Mouse (Mus musculus) colon, adult 2 months (tissue): ENCODE measurements around the gene Stoml1. TPM values are rescaled to one million over a fixed set of nuclear protein-coding genes. Genes with fewer than 3 reads are reported as not detected.

Source experiments
- polyA plus RNA-seq: library from polyadenylated mRNA; depleted of rRNA; stranded (reverse); fragments of >200 nt; gene quantifications from 2 replicates; pipeline ENCODE4 v1.2.3, GENCODE M21; 2012; rRNA removed

Stoml1 gene
- 28.9 and 34.8 TPM in 2 replicates for polyA plus RNA-seq

DNA sequence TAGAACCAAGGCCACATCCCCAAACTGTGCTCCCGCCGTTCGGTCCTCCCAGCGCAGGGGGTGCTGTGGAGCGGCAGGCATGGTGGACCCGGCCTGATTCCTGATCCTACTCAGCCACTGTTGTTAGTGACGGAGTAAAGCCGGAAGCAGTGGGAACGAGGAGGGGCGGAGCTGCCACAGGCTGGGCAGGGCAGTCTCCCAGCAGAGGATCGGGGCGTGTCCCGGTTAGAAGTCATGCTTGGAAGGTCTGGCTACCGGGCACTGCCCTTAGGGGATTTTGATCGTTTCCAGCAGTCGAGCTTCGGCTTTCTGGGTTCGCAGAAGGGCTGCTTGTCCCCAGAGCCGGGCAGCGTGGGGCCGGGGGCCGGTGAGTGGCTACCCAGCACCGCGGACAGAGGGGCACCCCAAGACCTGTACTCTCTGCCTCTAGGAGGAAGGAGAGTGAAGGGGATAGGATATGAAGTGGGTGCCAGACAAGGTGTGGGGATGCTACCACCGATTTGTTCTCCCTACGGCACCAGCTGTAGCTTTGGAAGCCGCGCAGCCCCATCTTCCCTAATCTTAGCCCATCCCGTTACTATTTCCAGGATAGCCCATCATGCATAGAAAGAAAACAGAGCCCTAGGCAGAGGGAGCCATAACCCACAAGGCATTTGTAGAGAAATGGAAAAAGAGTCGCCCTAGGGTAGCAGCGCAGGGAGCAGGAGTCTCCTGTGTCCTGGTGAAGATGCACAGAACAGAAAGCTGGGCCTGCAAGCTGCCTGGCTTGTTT is at the start of gene Stoml1:
Stoml1 (plus strand) TSS at position 132 of the 772 bp plus-strand sequence.

DNA sequence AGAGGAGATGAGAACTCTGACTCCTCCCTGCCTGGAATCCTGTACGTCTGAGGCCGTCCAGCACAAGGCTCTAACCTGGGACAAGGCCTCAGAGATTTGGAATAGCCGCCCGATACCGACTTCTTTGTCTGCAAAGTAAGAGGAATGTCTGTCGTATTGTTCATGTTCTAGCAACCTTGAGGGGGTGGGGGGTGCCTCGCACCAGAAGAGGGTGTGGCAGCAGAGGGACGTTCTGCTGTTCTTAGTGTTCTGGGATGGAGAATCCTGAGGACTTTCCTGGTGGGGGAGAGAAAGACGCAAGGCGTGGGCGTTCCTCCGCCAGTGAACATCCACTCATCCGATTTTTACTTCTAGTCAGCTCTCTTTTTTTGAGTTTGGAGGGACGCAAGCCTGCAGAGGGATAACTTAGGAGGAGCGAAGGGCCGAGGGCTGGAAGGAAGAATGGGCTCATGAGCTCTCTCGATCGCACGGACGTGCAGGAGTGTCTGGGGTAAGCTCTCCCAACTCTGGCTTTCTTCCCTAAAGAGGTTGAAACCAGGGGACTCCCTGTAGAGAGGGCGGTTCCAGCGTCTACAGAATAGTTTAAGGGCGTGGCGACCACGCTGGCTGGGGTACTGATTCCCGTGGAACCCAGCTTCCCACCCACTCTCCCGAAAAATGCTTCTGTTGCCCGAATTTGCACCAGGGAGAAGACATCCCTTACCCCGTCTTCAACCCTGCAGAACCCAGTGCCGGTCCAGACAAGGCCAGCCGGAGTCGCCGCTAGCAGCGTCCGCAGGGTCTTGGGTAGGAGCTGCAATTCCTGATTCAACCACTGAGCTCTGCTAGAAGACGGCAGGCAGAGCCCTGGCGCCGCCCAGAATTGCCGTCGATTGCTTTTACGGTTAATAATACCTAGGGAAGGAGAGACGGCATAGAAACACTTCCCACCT is 49.2 kb upstream of the Stoml1 start, which contains the start of the genes Islr and Islr2:
Islr (minus strand) TSS at position 791 of the 932 bp plus-strand sequence.
Islr2 (minus strand) TSS at position 804 of the 932 bp plus-strand sequence.

DNA sequence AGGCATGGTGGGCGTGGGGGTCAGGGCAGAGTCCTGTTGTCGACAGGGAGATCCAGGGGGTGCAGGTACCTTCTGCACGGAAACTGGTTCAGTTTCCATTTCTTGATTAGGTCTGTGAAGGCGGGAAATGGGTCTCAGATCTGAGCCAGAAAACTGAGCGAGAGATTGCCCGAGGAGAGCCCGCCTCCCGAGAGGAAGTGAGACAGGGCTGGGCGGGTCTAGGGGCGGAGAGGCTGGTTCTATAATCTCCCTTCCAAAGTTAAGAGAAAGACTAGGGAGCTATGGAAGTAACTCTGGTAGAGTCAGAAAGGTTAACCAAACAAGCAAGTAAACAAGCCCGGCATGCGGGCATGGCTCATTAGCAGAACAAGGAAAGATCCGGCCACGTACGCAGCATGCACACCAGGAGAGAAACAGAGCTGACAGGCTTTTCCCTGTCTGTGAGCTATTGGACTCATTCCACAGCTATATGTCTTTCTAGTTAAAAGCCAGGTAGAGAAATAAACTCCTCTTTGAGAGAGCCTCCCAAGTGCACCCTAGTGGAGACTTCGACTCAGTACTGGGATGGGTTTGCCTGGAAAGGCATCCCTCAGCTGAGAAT is 3.3 kb upstream of the Stoml1 start, which contains the start of gene Pml:
Pml (minus strand) TSS at position 195 of the 601 bp plus-strand sequence.

Other genes starting within 250 kb of the Stoml1 start
- gene Cyp11a1, start 246.8 kb upstream of the Stoml1 start, polyA plus RNA-seq = 0.05 and 0.09 TPM in 2 replicates
- 2.7 and 2.8 TPM in 2 replicates for gene Stra6, start 189.4 kb upstream of the Stoml1 start, polyA plus RNA-seq
- gene Ccdc33, start 134.3 kb upstream of the Stoml1 start, polyA plus RNA-seq = 0.14 TPM in 1 of 2 replicates, not detected in the other
- gene Islr, start 48.9 kb upstream of the Stoml1 start, polyA plus RNA-seq = 102 and 125 TPM in 2 replicates
- 1.8 and 2.2 TPM in 2 replicates for gene Islr2, start 48.8 kb upstream of the Stoml1 start, polyA plus RNA-seq
- 27.6 and 29.3 TPM in 2 replicates for gene Pml, start 3.4 kb upstream of the Stoml1 start, polyA plus RNA-seq
- gene Loxl1, start 60.0 kb downstream of the Stoml1 start, polyA plus RNA-seq = 88.0 and 89.3 TPM in 2 replicates
- 0.09 TPM in 1 of 2 replicates, not detected in the other for gene Tbc1d21, start 117.3 kb downstream of the Stoml1 start, polyA plus RNA-seq
- 4.4 and 5.7 TPM in 2 replicates for gene Insyn1, start 235.4 kb downstream of the Stoml1 start, polyA plus RNA-seq